Mouse (Mus musculus): ENCODE measurements around the gene Tmem253. TPM values are rescaled to one million over a fixed set of nuclear protein-coding genes. Genes with fewer than 3 reads are reported as not detected.
A peak's percentile ranks its signal among the peaks of the same experiment; 100 is the strongest.

Tmem253 gene
- polyA plus RNA-seq, 1 experiment: 0.60 TPM

DNA sequence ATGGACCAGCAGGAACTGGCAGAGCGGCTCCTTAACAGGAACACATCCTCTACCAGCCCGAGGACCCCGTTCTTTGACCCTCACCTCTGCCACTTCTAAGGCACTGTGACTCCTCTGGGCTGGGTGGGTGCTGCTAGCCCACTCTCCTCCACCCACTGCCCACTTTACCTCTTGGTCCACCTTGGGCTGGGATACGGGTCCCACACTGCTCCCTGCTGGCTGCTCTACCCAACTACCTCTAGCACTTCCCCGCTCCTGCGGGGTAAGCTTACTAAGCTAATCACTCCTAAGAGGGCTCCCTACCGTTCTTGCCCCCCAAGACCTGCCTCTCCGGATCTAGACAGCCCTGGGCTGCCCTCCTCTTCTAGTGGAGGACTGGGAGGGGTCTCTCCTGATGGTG is 9.2 kb upstream of the Tmem253 start:
- DNase-seq (ENCODE audit: extremely low spot score in 1 of 2, low spot score in 1 of 2): no peak

DNA sequence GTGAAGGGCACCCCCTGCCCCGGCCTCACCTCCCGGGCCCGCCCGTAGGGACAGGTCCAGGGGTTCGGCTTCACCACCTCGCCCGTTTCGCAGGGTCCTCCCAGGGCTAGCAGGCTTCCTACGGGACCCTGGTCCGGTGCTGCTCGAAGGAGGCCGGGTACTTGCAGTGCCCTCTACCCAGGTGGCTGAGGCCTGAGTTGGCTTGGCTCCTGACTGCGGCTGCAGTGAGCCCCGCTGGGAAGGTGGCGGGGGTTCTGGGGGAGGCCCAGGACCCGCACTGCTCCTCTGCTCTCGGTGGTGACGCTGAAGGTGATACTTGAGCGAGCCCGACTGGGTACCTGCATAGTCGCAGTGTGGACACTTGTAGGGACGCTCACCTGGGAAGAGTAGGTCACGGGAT is 8.7 kb upstream of the Tmem253 start:
- DNase-seq (ENCODE audit: extremely low spot score in 1 of 2, low spot score in 1 of 2): no peak

DNA sequence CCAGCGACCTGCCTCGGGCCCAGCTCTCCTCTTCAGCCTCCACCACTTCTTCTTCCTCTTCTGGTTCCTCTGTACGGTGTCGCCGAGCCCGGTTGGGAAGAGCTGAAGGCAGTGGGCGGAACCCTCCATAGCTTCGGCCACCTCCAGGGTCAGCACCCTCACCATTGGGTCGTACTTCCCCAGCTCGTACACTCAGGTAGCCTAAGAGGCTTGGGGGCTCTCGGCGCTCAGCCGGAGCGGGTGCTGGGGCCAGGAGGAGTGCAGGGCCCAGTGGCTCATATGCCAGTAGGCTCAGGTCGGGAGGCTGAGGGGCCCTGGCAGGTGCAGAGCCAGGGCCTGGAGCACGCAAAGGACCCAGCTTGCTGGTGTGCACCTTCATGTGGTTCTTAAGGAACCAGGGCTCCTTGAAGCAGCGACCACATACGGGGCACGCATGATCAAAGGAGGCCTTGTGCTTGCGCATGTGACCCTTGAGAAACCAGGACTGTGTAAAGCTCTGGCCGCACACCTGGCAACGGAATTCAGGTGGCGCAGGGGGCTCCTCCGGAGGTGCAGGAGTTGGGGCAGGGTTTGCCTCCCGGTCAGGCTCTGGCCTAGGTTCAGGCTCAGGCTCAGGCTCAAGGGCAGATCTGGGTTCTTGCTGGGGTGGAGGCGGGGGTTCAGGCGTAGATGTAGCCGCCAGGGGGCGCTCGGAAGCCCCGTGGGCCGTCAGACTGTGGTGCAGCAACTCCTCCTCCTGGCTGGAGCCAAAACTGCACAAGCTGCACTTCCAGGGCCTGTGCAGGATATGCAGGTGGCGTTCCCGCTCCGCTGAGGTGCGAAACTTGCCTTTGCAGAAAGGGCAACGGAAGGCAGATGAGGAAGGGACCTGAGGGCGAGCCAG is 6.9 kb upstream of the Tmem253 start:
- DNase-seq (ENCODE audit: extremely low spot score in 1 of 2, low spot score in 1 of 2): peak; percentile 71 to 95

DNA sequence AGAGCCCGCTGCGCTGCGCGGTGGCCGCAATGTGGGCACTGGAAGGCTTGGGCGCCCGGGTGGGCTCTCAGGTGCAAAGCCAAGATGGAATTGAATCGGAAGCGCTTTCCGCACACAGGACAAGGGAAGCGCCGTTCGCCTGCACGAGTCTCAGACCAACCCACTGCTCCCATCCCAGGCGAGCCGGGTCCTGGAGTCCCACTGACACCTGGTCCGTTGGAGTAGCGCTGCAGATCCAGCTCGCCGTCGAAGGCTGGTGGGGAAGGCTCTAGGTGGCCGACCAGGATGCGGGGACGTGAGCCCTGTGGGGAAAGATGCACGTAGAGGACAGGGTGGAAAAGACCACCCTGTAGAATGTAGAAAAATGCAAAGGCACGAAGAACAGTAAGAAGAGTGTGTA is 6.1 kb upstream of the Tmem253 start:
- no peak for DNase-seq (ENCODE audit: extremely low spot score in 1 of 2, low spot score in 1 of 2)

DNA sequence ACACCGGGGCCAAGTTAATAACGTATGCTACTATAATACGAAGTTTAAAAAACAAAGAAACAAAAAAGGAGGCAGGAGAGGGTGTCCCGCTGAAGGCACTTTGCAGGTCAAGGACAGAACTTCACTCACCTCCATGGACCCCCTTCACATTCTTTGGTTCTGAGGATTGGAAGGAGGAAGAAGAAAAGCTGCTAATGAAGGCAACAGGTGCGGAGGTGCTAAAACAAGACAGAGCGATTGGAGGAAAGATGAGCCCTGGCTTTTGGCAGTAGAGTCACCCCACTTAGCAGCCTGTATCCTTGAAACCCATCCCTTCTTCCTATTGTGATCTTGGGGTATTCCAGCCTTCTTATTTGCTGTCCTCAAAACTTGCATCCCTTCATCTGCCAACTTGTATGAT is 5.6 kb upstream of the Tmem253 start:
- DNase-seq (ENCODE audit: extremely low spot score in 1 of 2, low spot score in 1 of 2): no peak

DNA sequence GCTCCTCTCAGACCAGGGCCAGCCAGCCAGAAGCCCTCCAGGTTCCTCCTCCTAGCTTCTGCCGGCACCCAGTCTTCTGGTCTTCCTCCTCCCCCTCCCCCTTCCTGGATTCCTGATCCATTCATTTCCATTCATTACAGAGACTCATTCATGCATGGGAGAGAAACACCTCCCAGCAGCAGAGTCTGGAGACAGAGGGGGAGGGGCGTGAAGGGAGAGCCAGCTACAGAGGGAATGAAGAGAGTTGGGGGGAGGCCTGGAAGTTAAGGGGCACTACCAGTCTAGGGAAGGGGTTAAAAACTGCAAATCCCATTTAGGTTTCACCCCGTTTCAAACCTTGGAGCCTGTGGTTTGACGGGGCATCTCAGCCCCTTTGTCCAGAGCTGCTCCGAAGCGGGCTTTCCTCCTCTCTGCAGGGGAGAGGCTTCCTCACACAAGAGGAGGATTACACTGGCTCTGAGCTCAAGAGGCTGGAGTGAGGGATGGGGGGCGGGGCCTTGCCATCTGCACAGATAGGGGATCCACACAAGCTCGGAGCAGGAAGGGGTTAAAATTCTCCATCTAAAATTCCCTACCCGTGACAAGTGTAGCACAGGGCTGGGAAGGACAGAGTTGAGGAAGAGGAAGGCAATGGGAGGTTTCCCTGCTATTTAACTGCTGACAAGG is 4.9 kb upstream of the Tmem253 start:
- DNase-seq (ENCODE audit: extremely low spot score in 1 of 2, low spot score in 1 of 2): peak in 1 of 2 experiments; percentile 67

DNA sequence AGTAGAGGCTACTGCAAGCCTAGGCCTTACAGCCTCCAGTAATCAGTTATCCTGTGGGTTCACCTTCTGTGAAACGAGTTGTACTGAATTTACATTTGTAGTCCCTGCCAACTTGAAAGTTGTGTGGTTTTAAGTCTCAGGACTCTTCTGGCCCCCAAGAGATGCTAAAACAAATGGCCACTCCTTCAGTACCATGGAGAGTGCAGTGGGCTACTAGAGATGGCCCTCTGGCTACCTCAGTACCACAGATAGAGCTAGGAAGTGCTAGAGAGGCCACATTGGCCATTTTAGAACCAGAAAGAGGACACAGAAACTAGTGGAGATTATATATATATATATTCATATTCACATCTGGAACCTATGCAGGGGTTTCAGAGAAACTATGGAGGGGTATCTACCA is 3.8 kb upstream of the Tmem253 start:
- DNase-seq (ENCODE audit: extremely low spot score in 1 of 2, low spot score in 1 of 2): no peak

DNA sequence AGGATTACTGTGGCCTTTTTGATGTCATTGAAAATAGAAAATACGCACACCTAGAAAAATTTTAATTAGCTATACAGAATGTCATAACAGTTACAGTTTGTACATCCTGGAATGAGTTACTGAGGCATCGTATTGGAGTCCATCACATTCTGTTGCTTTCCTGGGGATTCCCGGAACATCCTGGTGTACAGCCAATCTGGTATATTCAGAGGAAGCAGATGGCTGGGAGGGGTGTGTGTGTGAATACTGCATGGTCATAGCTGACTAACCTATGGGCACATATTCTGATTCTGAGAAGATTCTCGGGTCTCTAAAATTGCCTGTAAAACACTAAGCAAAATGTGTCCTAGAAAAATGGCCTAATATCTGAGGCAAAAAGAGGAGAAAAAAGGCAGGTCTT is 3.4 kb upstream of the Tmem253 start:
- peak; percentile 66 to 76 for DNase-seq (ENCODE audit: extremely low spot score in 1 of 2, low spot score in 1 of 2)

DNA sequence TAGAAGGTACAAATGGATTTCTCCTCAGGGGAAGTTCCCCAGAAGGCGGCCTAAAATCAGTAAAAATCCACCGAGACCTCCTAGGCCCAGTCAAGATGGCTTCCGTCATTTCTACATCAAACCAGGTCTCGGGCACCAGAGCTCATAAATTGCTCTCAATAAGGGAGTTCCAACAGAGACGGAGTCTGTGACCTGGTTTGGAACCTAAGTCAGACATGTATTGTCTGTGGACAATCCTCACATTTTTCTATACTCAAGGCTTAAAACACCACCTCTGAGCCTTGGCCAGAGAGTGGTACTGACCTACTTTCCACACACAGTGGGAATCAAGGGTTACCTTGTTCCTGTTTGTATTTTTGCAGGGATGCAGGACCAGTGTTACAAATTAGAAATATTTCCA is 2.9 kb upstream of the Tmem253 start:
- DNase-seq (ENCODE audit: extremely low spot score in 1 of 2, low spot score in 1 of 2): no peak

DNA sequence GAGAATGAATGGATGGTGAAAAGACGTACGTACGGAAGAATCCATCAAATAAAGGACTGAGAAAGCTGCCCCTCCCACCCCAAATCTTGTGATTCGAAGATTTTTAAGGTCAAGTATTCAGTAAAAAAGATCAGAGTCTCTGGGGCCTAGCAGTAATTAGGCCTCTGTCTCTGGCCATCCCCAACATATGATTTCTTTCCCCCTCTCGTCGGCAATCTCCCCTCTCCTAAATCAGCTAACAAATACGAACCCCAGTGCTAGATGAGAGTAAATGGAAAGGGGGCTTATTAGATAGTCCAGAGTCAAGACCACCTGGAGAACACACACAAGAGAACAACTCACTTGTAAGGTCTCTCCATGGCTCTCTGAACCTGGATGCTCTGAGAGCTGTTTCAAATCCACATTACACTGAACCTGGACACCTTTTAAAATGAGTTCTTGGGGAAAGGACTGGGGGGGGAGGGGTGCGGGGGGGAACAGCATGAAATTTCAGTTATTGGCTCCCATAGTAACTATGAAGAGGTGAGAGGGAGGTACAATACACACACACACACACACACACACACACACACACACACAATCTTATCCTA is 2.3 kb upstream of the Tmem253 start:
- no peak for DNase-seq (ENCODE audit: extremely low spot score in 1 of 2, low spot score in 1 of 2)

DNA sequence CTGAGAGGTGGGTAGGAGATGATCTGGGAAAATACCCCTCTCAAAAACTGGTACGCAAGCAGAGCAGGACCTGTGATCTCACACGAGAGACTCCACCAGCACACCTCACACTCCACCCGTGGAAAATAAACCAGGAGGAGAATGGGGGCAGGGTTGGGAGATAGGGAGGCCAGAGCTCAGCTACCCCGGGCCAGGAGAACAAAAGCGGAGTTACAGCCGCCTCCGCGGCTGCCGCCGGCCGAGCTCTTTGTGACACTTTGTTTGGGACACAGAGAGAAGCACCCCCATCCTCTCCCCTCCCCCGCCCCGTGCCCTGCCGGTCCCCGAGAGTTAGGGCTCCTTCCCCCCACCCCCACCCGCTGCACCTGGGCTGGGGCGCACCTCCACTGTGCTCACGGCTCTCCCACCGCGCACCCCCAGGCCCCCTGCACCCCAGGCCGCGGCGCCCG is 1.7 kb upstream of the Tmem253 start:
- no peak for DNase-seq (ENCODE audit: extremely low spot score in 1 of 2, low spot score in 1 of 2)

DNA sequence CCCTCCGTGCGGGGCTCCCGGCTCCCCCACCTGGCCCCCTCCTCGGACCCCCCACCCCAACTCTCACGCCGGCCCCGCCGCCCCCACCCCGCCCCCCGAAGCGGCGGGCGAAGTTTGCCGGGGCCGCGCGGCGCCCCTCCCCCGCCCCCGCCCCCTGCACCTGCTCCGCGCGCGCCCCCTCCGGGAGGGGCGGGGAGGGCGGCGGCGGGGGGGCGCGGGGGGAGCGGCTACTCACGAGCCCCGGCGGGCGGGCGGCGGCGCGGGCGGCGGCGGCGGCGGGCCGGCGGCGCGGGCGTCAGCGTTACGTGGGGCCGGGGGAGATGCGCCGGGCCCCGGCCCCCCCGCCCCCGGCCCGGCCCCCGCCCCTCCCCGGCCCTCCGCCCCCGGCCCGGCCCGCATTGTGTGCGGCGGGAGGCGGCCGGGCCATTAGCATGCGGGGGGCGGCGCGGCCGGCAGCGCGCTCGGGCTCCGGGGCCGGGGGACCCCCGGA is 1.1 kb upstream of the Tmem253 start:
- DNase-seq (ENCODE audit: extremely low spot score in 1 of 2, low spot score in 1 of 2): no peak

DNA sequence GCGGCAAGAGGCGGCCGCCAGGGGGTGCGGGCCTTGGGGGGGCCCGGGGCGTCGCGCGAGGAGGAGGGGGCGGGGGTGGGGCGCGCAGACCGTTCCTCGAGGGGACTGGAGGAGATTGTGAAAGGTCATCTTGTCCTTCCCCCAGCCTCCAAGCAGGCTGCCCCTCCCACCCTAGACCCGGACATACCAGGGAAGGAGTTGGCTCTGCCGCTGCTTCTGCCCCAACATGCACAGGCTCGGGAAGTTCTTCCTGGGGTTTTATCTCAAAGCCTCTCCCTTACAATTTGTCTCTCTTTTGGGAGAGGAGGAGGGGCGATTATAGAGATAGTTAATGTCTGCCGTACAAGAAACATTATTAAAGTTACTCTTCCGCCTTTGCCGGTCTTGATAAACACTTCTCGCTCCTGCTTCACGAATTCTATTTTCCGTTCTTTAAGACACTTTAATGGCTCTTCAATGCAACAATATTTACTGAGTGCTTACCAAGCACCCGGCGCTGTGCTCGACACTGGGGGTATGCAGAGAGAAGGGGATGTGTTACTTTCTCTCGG is 622 bp upstream of the Tmem253 start:
- no peak for DNase-seq (ENCODE audit: extremely low spot score in 1 of 2, low spot score in 1 of 2)

DNA sequence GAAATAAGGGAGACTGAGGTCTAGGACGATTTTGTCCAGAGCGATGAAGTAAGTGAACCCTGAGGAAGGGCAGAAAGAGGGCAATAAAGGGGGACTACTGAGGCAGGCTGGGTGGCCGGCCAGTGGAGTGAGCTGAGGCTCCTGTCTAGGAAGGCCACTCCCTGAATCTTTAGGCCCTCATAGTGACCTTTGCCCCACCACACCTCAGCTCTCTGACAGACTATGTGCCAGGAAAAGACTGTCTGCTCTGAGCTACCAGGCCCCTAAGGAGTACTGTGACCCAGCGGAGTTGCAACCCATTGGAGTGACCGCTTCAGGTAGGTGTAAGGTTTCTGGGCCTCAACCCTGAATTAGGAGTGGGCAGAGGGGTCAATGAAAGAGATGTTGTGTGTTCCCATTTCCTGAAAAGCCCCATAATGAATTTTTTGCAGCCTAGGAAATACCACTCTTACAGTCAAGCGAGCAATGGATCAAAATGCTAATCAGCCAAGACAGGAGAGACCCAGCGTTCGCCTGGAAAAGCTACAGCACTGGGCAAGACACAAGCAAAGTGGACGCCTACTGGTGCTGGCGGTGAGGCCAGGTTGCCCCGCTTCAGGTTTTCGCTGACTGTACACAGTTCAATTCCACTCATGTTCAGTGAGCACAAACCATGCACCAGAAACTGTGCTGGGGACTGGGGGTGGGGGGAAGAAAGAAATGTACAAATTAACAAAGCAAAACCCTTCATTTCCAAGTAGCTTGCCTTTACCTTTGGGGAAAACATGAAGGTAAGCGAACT is 1.4 kb downstream of the Tmem253 start:
- no peak for DNase-seq (ENCODE audit: extremely low spot score in 1 of 2, low spot score in 1 of 2)

DNA sequence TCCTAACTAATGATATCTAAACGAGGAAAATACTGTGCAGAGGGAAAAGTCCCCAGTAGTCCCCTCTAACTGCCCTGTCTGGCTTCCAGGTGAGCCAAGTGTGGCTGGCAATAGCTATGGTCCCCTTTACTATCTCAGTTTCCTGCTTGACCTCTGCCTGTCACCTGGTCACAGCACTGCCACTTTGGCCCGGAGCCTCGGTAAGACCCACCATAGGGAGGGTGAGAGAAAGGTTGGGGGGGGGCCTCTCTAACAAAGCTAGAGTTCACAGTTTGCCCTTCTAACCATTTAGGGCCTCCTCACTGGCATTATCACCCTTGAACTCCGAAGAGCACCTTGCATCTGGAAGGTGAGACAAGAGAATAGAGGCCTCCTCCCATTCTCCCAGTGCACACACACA is 2.2 kb downstream of the Tmem253 start:
- DNase-seq (ENCODE audit: extremely low spot score in 1 of 2, low spot score in 1 of 2): no peak

DNA sequence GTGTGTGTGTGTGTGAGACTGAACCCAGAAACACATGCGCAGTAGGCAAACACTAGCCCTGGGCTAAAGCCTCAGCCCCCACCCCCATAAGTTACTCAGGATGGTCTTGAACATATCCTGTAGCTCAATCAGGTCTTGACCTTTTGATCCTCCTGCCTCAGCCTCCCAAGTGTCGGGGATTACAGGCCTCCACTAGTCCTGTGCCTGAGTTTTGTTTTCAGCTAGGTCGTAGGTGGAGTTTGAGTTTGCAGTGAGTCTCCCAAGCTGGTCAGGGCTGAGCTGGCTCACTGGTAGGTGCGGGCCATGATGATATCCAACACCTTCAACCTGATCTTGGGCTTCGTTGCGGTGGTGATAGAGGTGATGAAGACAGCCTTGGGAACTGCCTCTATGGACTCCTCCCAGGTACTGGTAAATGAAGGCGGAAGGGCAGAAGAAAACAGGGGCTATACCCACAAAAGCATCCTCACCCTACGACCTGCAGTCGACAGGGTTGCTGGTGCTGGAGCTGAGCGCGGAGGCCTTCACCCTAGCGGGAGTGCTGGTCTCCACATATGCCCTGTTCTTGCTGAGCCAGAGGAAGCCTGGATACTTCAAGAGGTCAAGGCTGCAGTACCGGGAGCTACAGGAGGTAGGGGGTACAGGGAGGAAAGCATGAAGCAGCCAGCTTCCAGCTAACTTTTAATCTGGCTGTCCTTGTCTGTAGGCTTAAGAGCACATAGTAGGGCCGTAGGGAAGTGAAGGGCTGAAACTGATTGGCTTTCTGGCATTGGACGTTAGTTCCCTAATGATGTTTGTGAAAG is 3.0 kb downstream of the Tmem253 start:
- DNase-seq (ENCODE audit: extremely low spot score in 1 of 2, low spot score in 1 of 2): no peak

DNA sequence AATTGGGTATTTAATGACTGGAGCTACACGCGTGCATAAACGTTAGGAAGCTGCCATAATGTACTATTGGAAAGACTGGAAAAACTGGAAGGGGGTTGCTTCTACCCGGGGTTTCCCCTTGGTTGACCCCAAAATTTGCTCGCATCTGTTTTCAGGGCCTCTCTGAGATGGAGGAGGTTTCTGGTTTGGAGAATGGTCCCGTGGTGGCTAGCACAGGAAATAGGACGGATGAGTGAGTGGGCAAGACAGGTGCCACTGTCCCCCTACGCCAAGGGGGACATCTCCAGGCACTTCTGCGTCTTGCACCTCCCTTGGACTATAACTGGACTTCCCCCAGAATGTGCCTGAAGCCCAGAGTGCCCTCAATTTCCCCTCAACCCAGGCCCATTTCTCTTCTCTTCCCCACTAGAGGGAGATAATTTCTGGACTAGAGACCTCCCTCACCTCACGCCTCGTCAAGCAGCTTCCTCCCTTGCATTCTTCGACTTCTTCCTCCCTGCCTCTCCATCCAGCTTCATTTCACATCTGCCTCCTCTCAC is 3.7 kb downstream of the Tmem253 start:
- DNase-seq (ENCODE audit: extremely low spot score in 1 of 2, low spot score in 1 of 2): no peak

DNA sequence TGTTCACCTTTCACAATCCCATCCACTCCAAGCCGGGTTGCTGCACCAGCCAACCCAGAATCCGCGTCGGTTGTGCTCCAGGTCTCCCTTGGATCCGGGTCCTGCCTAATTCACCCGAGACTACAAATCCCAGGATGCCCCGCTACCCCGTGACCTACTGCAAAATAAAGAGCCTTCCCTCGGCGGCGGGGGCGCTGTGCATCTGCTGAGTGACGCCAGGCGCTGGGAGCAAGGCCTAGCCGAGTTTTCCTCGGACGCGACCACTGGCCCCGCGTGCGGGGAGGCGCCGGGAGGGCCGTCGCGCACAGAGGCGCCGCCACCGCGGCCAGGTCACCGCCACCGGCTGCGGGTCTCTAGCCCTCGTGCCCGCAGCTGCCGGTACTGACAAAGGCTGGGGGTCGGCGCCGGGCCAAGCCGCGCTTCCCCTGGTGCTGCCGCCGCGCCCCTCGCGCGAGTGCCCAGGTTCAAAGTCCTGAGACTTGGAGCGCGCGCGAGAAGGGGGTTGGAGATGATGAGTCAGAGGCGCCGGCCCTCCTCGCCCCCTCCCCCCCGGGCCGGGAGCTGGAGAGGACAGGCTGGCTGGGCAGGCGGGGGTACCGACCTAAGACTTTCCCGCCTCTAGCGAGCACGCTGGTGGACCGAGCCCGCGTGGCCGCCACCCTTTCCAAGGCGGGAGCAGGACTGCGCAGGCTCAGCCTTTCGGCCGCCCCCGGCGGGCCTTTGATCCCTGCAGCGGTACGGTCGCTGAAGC is 4.3 kb downstream of the Tmem253 start:
- DNase-seq (ENCODE audit: extremely low spot score in 1 of 2, low spot score in 1 of 2): peak; percentile 97 to 98
